Mouse (Mus musculus) intestine, embryonic 15.5 days (tissue): ENCODE measurements around the gene B4gat1. TPM values are rescaled to one million over a fixed set of nuclear protein-coding genes. Genes with fewer than 3 reads are reported as not detected.
"Not testable (repeated sequence)": the region's sequence is repeated elsewhere in the genome, so short reads cannot be mapped to it uniquely, and the experiment has no call there.

Source experiments
- ATAC-seq: fragments of 200-750 bp; cut with Nextera tagmentation; 2 replicates; pipeline ENCODE4 v1.8.0; 2017; ENCODE audit warnings: moderate TSS enrichment, moderate library complexity
- H3K27ac ChIP-seq: fragments of 300-500 bp; sonication (generic); 2 replicates; pipeline ENCODE4 v1.5.1; 2015; ENCODE audit warnings: mild to moderate bottlenecking, inconsistent platforms
- H3K27me3 ChIP-seq: fragments of 300-500 bp; sonication (generic); replicated peaks from 2 replicates; pipeline ENCODE4 v1.6.1; 2015; ENCODE audit warnings: inconsistent platforms
- H3K36me3 ChIP-seq: fragments of 300-500 bp; sonication (generic); 2 replicates; pipeline ENCODE4 v1.6.1; 2015; ENCODE audit warnings: inconsistent platforms
- H3K4me1 ChIP-seq: fragments of 300-500 bp; sonication (generic); replicated peaks from 2 replicates; pipeline ENCODE4 v1.6.1; 2015; ENCODE audit warnings: inconsistent platforms
- H3K4me2 ChIP-seq: fragments of 300-500 bp; sonication (generic); replicated peaks from 2 replicates; pipeline ENCODE4 v1.6.1; 2015; ENCODE audit warnings: mild to moderate bottlenecking, inconsistent platforms
- H3K4me3 ChIP-seq: fragments of 300-500 bp; sonication (generic); replicated peaks from 2 replicates; pipeline ENCODE4 v1.5.1; 2015; ENCODE audit warnings: inconsistent platforms
- H3K9ac ChIP-seq: fragments of 300-500 bp; sonication (generic); 2 replicates; pipeline ENCODE4 v1.6.1; 2015; ENCODE audit warnings: inconsistent platforms
- H3K9me3 ChIP-seq: fragments of 300-500 bp; sonication (generic); 2 replicates; pipeline ENCODE4 v1.6.1; 2016; ENCODE audit warnings: inconsistent platforms
- WGBS: fragments of 180-500 bp; shearing (Covaris S2); methylation state at CpG from one replicate; pipeline ENCODE4 v1.1.7; 2015; 5-methylcytosine and 5-hydroxymethylcytosine counted together
- polyA plus RNA-seq: library from polyadenylated mRNA; unstranded; fragments of >200 nt; fragmentation: Nextera tagmentation; extraction: Ambion mirVana; gene quantifications from 2 replicates; pipeline ENCODE4 v1.2.1, GENCODE M21; 2015

Gene B4gat1
- polyA plus RNA-seq, 1 experiment from 2014 or later = 36.2 TPM

- H3K36me3 ChIP-seq = no peaks in the 10 kb centered on the region
- H3K4me1 ChIP-seq = peaks cover 6% of the 10 kb centered on the region; the same call in 1 of the 2 replicates
- no peak overlapping the region for H3K4me3 ChIP-seq
- H3K27me3 ChIP-seq = peaks cover 63% of the 10 kb centered on the region
- no peak overlapping the region for H3K27ac ChIP-seq
- H3K9ac ChIP-seq = no peak overlapping the region
- H3K9me3 ChIP-seq = no peaks in the 10 kb centered on the region
- WGBS = 54% methylated on average over 18 of the region's 18 CpGs
- H3K4me2 ChIP-seq = no peak overlapping the region
- ATAC-seq = no peak
These were observed 43.4 kb downstream of the B4gat1 start for GRCm38 (mm10) chr19:5082005-5082404.

DNA sequence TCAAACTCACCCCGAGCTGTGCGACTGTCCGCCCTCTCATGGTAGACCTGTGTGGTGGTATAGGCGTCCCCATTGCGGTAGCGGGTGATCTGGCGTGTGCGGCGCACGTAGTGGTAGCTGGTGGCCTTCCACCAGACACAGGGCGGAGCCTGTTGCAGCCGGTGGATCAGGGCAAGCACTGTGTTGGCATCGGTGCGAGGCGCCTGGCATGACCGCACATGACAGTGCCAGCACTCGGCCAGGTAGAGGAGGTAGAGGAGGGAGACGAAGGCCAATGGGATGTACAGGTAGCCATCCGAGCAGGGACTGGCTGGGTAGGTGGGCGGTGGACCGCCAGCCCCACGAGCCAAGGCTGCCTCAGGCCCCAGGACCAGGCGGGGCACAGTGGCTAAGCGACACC lies 44.0 kb downstream of the B4gat1 start:
- no peaks in the 10 kb centered on the region for H3K36me3 ChIP-seq
- WGBS = 62% methylated on average over 24 of the region's 24 CpGs
- no peak overlapping the region for H3K9ac ChIP-seq
- no peak overlapping the region for H3K4me2 ChIP-seq
- no peak overlapping the region for H3K27ac ChIP-seq
- peaks cover 11% of the 10 kb centered on the region; the same call in 1 of the 2 replicates for H3K4me1 ChIP-seq
- no peaks in the 10 kb centered on the region for H3K9me3 ChIP-seq
- H3K27me3 ChIP-seq = peaks cover 63% of the 10 kb centered on the region
- no peak for ATAC-seq
- no peak overlapping the region for H3K4me3 ChIP-seq

DNA sequence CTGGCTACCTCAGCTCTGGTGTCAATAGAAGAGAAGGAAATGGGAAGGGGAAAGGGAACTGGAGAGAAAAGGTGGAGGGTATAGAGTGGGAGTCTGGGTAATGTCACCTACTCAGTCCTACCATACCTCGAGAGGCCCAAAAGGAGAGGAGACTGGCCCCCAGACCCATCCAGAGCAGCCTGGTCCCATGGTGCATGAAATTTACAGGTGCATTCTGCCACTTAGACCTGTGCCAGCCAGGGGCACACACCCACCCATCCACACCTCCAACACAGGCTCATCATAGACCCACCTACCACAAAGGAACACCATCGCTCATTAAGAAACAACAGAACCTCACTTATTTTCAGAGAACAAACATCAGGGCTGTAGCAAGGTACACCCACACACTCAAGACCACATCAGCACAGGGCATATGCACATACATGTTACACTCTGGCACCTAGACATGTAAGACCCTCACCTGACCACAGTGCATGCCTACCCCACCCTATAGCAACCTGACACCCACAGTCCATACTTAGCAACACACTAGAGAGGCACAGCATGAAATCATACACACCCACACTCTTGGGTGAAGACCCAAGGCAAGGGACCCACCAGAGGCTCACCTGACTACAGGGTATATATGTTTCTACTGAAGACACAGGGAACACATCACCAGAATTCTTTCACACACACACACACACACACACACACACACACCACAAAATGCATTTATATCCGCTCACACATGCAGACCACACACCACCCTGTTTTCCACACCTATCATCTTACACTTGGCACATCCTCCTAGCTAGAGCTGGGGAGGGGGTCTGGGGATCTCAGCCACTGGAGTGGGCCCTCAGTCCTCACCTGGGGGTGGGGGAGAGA lies 45.6 kb downstream of the B4gat1 start:
- H3K4me1 ChIP-seq = peaks cover 17% of the 10 kb centered on the region
- H3K9me3 ChIP-seq = no peaks in the 10 kb centered on the region
- H3K27me3 ChIP-seq = peaks cover 63% of the 10 kb centered on the region
- H3K9ac ChIP-seq = no peak overlapping the region
- H3K4me2 ChIP-seq = peak overlapping the region; percentile 89; the same call in 1 of the 2 replicates
- ATAC-seq = no peak
- H3K4me3 ChIP-seq = peak overlapping the region; percentile 48; the same call in 1 of the 2 replicates
- H3K36me3 ChIP-seq = no peaks in the 10 kb centered on the region
- WGBS = 63% methylated on average over 3 of the region's 3 CpGs
- H3K27ac ChIP-seq = no peak overlapping the region

DNA sequence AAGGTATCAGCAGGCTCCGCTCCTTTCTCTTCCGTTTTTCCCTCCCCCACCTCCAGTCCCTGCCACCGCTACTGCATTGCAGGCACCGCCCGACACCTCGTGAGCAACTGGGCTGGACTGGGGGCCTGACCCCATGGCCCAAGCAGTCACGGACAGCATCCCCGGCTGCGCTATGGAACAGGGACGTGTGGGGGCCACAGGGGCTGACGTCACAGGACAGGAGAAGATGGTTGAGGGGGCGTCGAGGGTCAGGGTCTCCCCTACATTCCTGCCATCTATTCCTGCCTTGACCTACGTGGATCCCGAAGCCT lies 46.2 kb downstream of the B4gat1 start:
- H3K4me3 ChIP-seq = peak overlapping the region; percentile 48
- WGBS = 3% methylated on average over 15 of the region's 15 CpGs
- H3K4me1 ChIP-seq = peaks cover 23% of the 10 kb centered on the region
- no peak for ATAC-seq
- peaks cover 63% of the 10 kb centered on the region for H3K27me3 ChIP-seq
- peak overlapping the region; percentile 47; the same call in 1 of the 2 replicates for H3K9ac ChIP-seq
- H3K36me3 ChIP-seq = peaks cover 2% of the 10 kb centered on the region; the same call in 1 of the 2 replicates
- H3K4me2 ChIP-seq = peak overlapping the region; percentile 89
- no peaks in the 10 kb centered on the region for H3K9me3 ChIP-seq
- H3K27ac ChIP-seq = no peak overlapping the region

GRCm38 (mm10) chr19:5085145-5085863 lies 46.7 kb downstream of the B4gat1 start, which contains the start of gene Tmem151a:
Gene Tmem151a (minus strand): TSS chr19:5085531.
- no peak for ATAC-seq
- H3K9ac ChIP-seq = peak within 1 kb of the TSS; percentile 47
- peaks cover 59% of the 10 kb centered on the region for H3K27me3 ChIP-seq
- peaks cover 6% of the 10 kb centered on the region; the same call in 1 of the 2 replicates for H3K36me3 ChIP-seq
- H3K9me3 ChIP-seq = no peaks in the 10 kb centered on the region
- peak within 1 kb of the TSS; percentile 89 for H3K4me2 ChIP-seq
- H3K4me3 ChIP-seq = peak within 1 kb of the TSS; percentile 48
- H3K4me1 ChIP-seq = peaks cover 23% of the 10 kb centered on the region
- under 1% methylated on average over 50 of the region's 69 CpGs for WGBS
- H3K27ac ChIP-seq = no peak within 1 kb of the TSS

DNA sequence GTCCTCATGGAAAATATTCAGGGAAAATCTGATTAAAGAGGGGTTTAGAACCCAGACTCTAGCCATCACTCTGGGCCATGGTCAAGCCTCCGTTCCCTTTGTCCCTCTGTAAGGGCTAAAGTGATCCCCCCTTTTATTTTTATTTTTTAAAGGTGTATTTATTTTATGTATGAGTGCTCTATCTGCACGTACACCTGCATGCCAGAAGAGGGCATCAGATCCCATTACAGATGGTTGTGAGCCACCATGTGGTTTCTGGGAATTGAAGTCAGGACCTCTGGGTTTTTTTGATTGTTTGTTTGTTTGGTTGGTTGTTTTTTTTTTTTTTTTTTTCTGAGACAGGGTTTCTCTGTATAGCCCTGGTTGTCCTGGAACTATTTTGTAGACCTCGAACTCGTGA lies 47.9 kb downstream of the B4gat1 start:
- H3K4me1 ChIP-seq = peaks cover 23% of the 10 kb centered on the region
- peaks cover 15% of the 10 kb centered on the region for H3K36me3 ChIP-seq
- not testable (repeated sequence) for H3K9me3 ChIP-seq, H3K27ac ChIP-seq, H3K9ac ChIP-seq, ATAC-seq, H3K4me3 ChIP-seq, H3K4me2 ChIP-seq
- peaks cover 47% of the 10 kb centered on the region for H3K27me3 ChIP-seq
- WGBS = 60% methylated on average over 4 of the region's 4 CpGs

GRCm38 (mm10) chr19:5087884-5088728 lies 49.5 kb downstream of the B4gat1 start, which contains the start of gene Yif1a:
Gene Yif1a (plus strand): TSS chr19:5088538.
- under 1% methylated on average over 58 of the region's 58 CpGs for WGBS
- peak within 1 kb of the TSS; percentile 73 for H3K4me3 ChIP-seq

GRCm38 (mm10) chr19:5089324-5089723 lies 50.7 kb downstream of the B4gat1 start:
- Histone ChIP-seq H3K36me3 (peaks cover 31% of the 10 kb centered on the region), H3K9me3 (no peaks in the 10 kb centered on the region), H3K27ac (no peak overlapping the region), H3K4me1 (peaks cover 29% of the 10 kb centered on the region), H3K4me3 (peak overlapping the region; percentile 73), H3K27me3 (peaks cover 22% of the 10 kb centered on the region), H3K9ac (peak overlapping the region; percentile 79; the same call in 1 of the 2 replicates), H3K4me2 (peak overlapping the region; percentile 79)
- ATAC-seq = no peak
- 86% methylated on average over 4 of the region's 4 CpGs for WGBS

More at GRCm38 (mm10) chr19:5087884-5088728, 49.5 kb downstream of the B4gat1 start, which contains the start of gene Yif1a:
- H3K9me3 ChIP-seq = no peaks in the 10 kb centered on the region
- H3K27me3 ChIP-seq = peaks cover 32% of the 10 kb centered on the region
- H3K27ac ChIP-seq = peak within 1 kb of the TSS; percentile 76
- ATAC-seq = peak; percentile 96
- H3K36me3 ChIP-seq = peaks cover 30% of the 10 kb centered on the region
- peak within 1 kb of the TSS; percentile 79 for H3K9ac ChIP-seq
- H3K4me2 ChIP-seq = peak within 1 kb of the TSS; percentile 79
- peaks cover 23% of the 10 kb centered on the region for H3K4me1 ChIP-seq

Other genes starting within 250 kb of the B4gat1 start
- gene Rbm4, start 244.9 kb upstream of the B4gat1 start, polyA plus RNA-seq = 43.8 and 51.0 TPM in 2 replicates
- 32.4 and 35.3 TPM in 2 replicates for gene Gm21992, start 227.2 kb upstream of the B4gat1 start, polyA plus RNA-seq
- 73.6 and 80.0 TPM in 2 replicates for gene Rbm14, start 227.2 kb upstream of the B4gat1 start, polyA plus RNA-seq
- 51.3 and 56.7 TPM in 2 replicates for gene Ccs, start 199.5 kb upstream of the B4gat1 start, polyA plus RNA-seq
- not detected in 2 replicates for gene Ccdc87, start 199.5 kb upstream of the B4gat1 start, polyA plus RNA-seq
- 25.2 and 26.3 TPM in 2 replicates for gene Ctsf, start 183.7 kb upstream of the B4gat1 start, polyA plus RNA-seq
- gene Actn3, start 160.9 kb upstream of the B4gat1 start, polyA plus RNA-seq = 1.2 and 1.7 TPM in 2 replicates
- 9.8 and 10.3 TPM in 2 replicates for gene Zdhhc24, start 160.2 kb upstream of the B4gat1 start, polyA plus RNA-seq
- gene Bbs1, start 132.2 kb upstream of the B4gat1 start, polyA plus RNA-seq = 2.3 TPM in 2 replicates
- gene Dpp3, start 110.5 kb upstream of the B4gat1 start, polyA plus RNA-seq = 126 and 135 TPM in 2 replicates
- 2.0 and 2.4 TPM in 2 replicates for gene Peli3, start 95.7 kb upstream of the B4gat1 start, polyA plus RNA-seq
- gene Mrpl11, start 76.7 kb upstream of the B4gat1 start, polyA plus RNA-seq = 102 and 116 TPM in 2 replicates
- gene Npas4, start 48.5 kb upstream of the B4gat1 start, polyA plus RNA-seq = 0.21 and 0.24 TPM in 2 replicates
- 4.6 and 4.9 TPM in 2 replicates for gene Slc29a2, start 15.0 kb upstream of the B4gat1 start, polyA plus RNA-seq
- gene AC124502.3, start 65 bp downstream of the B4gat1 start, polyA plus RNA-seq = 2.4 and 2.8 TPM in 2 replicates
- gene Brms1, start 2.5 kb downstream of the B4gat1 start, polyA plus RNA-seq = 37.5 and 44.7 TPM in 2 replicates
- gene Rin1, start 11.7 kb downstream of the B4gat1 start, polyA plus RNA-seq = 2.7 and 3.9 TPM in 2 replicates
- 47.7 and 48.0 TPM in 2 replicates for gene Cd248, start 29.3 kb downstream of the B4gat1 start, polyA plus RNA-seq
- gene Tmem151a, start 46.7 kb downstream of the B4gat1 start, polyA plus RNA-seq = 5.6 and 6.5 TPM in 2 replicates
- 109 and 126 TPM in 2 replicates for gene Yif1a, start 49.7 kb downstream of the B4gat1 start, polyA plus RNA-seq
- gene Cnih2, start 59.7 kb downstream of the B4gat1 start, polyA plus RNA-seq = 12.7 and 13.4 TPM in 2 replicates
- 216 and 223 TPM in 2 replicates for gene Rab1b, start 68.2 kb downstream of the B4gat1 start, polyA plus RNA-seq
- 12.1 and 16.6 TPM in 2 replicates for gene Klc2, start 79.7 kb downstream of the B4gat1 start, polyA plus RNA-seq
- gene Pacs1, start 234.3 kb downstream of the B4gat1 start, polyA plus RNA-seq = 15.6 and 15.8 TPM in 2 replicates